Mouse (Mus musculus) megakaryocyte-erythroid progenitor cell, adult 5-6 weeks (primary cell): Measurements from ENCODE around the gene Spata1. TPM values are rescaled to one million over a fixed set of nuclear protein-coding genes. Genes with fewer than 3 reads are reported as not detected.
A peak's percentile ranks its signal among the peaks of the same experiment; 100 is the strongest.

Experiments
- ATAC-seq: replicated peaks from 2 replicates; pipeline ENCODE4 v1.8.0; 2016; ENCODE audit warnings: mild to moderate bottlenecking, inconsistent platforms; ENCODE audit not compliant: severe bottlenecking, poor library complexity, low FRiP score, low TSS enrichment
- total RNA-seq, 2 experiments: library from RNA; stranded (forward) in 1 of 2; stranded (reverse) in 1 of 2; fragments of 200-1000, 215-1000 nt in 1 of 2; fragments of >200 nt in 1 of 2; fragmentation: Nextera tagmentation in 1 of 2; gene quantifications; 2 replicates each; pipeline ENCODE4 v1.2.3; 2014 to 2017

Gene Spata1
- total RNA-seq (2014; fragmentation: Nextera tagmentation) = 6.9 and 7.8 TPM in 2 replicates
- total RNA-seq (2017) = 4.7 and 32.3 TPM in 2 replicates

DNA sequence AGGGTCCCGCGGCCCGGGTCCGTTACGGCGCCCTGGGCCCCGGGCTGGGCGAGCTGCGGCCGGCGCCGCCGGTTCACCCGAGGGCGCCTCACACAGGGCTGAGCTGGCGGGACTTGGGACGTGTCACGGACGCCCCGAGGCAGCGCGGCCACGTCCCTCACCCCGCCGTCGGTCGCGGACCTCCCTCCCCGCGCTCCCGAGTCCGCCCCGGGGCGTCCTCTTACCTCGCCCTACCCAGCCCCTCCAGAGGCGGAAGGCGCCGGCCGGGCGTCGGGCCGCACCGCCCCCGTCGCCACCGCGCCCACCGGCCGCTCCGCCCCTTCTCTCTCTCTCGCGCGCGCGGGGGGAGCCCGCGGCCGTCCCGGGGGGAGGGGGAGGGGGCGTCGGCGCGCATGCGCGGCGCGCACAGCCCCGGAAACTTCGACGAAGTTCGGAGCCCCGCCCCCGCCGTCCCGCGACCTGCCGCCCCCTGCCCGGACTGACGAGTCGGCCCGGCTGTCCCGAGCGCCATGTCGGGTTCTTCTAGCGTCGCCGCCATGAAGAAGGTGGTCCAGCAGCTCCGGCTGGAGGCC, at the start of gene Spata1, which contains the start of gene Gng5:
Gene Spata1, minus strand, starts transcription at position 323 of the 572 bp plus-strand sequence.
Gene Gng5, plus strand, starts transcription at position 377 of the 572 bp plus-strand sequence.
- ATAC-seq = peak; percentile 84

DNA sequence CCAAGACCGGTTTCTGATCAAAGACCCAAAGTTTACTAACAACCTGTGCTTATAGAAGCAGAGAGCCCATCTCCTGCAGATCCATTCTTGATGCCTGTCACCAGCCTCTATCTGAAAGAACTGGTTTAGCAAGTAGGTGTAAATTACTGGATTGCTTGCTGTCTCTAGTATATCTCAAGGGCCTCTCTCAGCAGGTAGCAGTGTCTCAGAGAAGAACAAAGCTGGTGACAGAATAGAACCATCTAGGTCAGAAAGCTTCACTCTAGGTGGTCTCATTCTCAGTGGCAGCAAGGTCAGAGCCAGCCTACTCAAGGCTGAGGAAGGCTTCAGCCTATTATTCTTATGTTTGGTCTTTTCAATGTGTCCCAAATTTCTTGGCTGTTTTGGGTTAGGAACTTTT, 44.1 kb upstream of the Spata1 start:
- ATAC-seq = no peak

DNA sequence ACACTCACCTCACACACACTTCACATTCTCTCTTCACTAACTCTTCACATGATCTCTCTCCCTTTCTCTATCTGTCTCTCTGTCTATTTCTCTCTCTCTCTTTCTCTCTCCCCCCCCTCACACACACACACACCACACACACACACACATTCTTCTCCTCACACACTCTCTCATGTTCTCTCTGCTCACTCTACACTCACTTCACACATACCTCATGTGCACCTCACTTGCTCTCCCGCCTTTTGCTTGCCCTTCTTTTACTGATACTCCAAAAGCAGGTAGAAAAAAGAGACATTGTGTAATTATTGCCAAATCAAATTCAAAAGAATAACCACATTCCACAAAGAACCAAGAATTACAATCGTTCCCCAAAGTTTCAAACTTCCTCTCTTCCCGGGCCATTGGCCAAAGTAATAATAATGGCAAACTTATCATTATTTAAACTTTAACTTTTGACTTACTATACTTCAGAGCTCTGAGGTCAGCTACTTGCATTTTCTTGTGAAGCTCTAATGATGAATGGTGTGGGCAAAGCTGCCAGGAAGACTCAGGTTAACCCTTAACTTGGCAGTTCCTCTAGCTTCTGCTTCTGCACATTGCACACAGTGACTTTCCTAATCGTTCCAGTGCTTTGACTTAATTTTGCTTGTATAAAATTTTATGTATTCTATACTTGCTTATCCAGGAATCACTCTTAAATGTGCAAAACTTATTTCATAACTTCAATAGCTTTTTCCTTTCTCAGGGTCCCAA, 41.1 kb upstream of the Spata1 start:
- no peak for ATAC-seq

GRCm38 (mm10) chr3:146534986-146535385, 35.4 kb upstream of the Spata1 start:
- ATAC-seq = no peak

GRCm38 (mm10) chr3:146528335-146528734, 28.8 kb upstream of the Spata1 start:
- no peak for ATAC-seq

DNA sequence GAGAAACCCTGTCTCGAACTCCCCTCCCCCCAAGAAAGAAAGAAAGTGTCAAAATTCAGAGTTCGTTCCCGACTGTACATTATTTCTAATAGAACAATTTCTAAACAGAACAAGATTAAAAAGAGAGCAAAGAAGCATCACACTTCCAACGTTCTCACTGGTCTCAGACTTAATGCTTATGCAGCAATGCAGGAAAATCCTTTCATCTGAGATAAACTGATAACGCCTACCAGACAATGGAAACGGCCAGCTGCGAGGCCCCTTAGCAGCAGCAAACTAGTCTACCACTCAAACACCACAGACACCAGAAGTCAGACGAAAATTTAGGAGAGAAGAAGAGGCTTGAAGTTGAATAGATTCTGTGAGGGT, 22.1 kb upstream of the Spata1 start:
- ATAC-seq = peak; percentile 36

GRCm38 (mm10) chr3:146520798-146521651, 21.5 kb upstream of the Spata1 start, which contains the start of gene Rpf1:
Rpf1 (minus strand) TSS chr3:146521429.
- ATAC-seq = peak; percentile 97

DNA sequence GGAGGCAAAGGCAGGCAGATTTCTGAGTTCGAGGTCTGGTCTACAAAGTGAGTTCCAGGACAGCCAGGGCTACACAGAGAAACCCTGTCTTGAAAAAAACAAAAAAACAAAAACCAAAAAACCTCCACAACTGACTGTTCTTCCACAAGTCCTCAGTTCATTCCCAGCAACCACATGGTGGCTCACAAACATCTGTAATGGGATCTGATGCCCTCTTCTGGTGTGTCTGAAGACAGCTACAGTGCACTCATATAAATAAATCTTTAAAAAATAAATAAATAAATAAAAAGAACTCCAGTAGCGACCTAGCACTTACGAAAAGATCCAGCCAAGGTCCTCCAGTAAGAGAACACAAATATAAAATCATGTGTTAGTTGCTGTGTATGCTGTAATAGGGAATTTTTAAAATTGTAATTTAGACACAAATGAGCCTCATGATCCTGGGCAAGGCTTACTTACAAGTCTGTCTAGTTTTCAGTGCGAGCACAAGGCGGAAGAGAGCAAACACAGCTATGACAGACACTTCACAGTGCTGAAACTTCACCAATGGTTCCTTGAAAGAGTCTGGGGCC, 20.8 kb upstream of the Spata1 start:
- ATAC-seq = no peak; the same call in 1 of the 2 replicates

DNA sequence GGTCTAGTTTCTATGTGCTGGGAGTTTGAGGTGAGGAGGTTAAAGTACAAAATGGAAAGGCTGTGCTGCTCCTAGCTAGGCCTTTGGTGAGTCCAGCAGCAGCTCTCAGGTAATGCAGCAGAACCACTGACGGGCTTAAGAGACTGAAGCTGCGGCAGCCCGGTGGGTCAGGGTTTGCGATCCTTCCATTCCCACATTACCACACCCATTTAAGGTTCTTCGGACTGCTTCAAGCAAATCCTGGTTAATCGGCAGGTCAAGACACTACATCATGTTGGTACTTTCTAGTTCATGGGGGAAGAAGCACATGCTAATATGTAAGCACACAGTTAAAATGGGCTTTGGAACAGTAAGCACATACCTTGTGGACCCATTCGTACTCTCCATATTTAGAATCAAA, 7.2 kb upstream of the Spata1 start:
- no peak for ATAC-seq

- no peak for ATAC-seq
Observed at GRCm38 (mm10) chr3:146501601-146502123, 2.1 kb upstream of the Spata1 start.

- ATAC-seq = peak; percentile 45
Observed at GRCm38 (mm10) chr3:146500810-146501201, 1.3 kb upstream of the Spata1 start.

DNA sequence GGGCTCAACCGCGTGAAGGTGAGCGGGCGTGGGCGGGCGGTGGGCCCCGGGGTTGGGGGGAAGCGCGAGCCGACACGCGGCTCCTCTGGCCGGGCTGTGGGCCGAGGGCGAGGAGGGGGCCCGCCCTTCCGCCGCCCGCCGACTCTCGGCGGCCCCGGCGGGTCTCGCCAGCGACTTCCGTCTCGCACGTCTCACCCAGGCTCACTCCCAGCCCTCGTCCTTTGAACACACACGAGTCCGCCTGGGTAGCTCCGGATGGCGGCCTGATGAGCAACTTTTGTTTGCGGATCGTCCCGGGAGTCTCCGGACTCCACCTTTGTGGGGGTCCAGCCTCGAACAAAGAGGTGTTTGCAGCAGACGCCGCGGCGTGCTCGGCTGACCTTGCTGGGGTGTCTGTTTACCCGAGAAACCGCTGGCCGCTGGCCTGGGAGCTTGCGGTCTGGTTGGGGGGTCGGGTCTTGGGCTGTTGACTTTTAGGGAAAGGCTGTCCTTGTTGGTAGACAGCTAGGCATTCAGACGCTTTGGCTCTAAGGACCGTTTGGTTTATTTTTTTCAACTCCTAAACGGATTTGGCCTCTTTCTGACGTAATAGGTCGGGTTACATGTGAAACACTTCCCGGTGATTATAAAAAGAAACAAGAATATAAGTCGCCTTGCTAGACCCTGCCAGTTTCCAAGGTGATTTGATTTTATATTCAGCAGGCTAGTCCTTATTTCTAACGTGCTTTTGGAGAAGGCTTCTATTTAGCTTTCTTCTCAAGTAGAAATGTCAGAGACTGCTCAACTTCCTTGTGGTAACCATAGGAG, 653 bp upstream of the Spata1 start:
- ATAC-seq = peak; percentile 21

DNA sequence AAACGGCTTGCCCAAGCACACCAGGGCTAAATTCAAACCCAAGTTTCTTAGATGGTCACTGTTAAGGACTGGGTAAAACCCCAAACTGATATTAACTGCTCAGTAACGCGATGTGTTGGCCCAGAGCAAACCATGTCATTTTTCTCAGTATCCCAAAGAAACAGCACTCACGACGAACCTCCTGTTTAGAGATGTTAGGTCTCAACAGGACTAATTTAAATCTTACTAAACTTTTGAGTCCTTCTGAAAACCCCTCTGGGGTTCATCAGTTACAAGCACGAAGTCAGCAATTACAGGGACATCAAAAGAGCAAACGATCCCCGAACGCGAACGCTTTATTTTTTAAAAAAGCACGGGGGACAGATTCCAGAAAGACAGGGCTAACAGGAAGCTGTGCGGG, 564 bp downstream of the Spata1 start:
- no peak for ATAC-seq

- ATAC-seq = no peak
Observed at GRCm38 (mm10) chr3:146494941-146495340, 4.6 kb downstream of the Spata1 start.

DNA sequence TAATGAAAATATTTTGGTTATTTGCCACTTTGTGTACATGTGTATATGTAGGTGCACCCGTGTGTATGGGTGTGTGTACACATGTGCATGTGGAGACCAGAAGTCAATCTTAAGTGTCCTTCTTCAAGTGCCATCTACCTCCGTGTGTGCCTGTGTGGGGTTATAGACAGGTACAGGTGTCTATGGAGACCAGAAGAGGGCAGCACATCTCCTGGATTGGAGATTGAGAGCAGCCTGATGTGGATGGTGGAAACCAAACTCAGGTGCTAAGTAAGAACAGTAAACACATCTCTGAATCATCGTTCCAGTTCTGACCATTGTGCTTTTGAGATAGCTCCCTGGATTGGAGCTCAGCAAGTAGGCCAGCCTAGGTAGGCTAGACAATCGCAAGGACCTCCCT, 13.1 kb downstream of the Spata1 start:
- peak; percentile 65 for ATAC-seq

DNA sequence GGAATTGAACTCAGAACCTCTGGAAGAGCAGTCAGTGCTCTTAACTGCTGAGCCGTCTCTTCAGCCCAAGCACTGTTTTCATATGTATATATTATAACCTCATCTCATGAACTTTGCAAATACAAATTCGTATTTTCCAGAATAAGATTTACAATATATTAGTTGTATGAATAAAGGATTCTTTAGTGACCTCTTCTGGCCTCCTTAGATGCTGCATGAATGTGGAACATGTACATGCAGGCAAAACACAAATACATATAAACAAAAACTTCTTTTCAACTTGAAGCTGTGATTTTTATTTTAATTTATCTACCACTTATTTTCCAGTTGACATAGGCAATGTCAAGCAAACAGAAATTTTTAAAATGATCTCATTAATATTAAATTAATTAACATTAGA, 17.5 kb downstream of the Spata1 start:
- no peak for ATAC-seq

DNA sequence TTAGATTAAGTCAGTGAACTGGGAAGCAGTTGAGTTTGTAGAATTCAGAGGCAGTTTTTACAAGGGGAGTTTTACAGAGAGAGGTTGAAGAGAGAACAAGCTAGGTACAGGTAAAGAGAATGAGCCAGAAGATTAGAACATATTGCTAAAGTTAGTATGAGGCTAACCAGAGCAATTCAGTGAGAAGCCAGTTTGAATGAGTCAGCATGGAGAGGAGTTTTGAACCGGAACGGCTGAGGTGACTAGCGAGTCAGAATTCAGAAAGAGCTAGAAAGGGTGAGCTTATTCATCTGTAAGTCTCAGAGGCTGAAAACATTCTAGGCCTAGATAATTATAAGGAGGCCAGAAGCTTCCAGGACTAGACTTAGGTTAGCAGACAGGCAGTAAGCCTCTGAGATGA, 25.1 kb downstream of the Spata1 start:
- ATAC-seq = no peak

DNA sequence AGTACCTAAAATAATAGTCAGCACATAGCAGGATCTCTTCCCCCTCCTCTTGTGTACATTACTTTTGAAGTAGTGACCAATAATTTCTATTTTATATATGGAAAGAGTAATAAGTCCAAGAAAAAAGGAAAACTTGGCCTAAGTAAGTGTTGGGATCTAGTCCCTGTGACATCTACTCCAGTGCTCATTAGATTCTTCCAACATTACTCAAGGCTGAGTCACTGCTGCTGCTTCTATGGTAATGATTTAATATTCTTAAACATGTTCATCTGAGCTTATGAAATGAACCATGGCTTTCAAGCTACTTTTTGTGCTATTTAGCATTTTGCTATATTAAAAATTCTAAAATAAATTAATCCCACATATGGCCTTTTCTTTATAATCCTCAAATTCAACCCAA, 25.8 kb downstream of the Spata1 start:
- no peak for ATAC-seq

GRCm38 (mm10) chr3:146472657-146473056, 26.9 kb downstream of the Spata1 start:
- ATAC-seq = no peak
